26 mouse cellular contexts compared by ENCODE assay signal in genomic region chr16:38442216-38442615, GRCm38 (mm10). TPM values are rescaled to one million over a fixed set of nuclear protein-coding genes. Genes with fewer than 3 reads are reported as not detected.
"Had no signal": no experiment of that assay in that cellular context is flagged by ENCODE, and none has a peak within 500 bp of the region (broad histone marks: within the 10 kb centered on the region; RNA-seq: fewer than 3 reads in every experiment).

No protein-coding gene starts in this region.

- H3K27me3 ChIP-seq: heart, embryonic 12.5 days; hindbrain, embryonic 12.5 days; intestine, embryonic 15.5 days; limb, embryonic 13.5 days; limb, embryonic 15.5 days had no signal

- H3K4me1 ChIP-seq: heart, embryonic 10.5 days; heart, embryonic 12.5 days; hindbrain, embryonic 10.5 days; hindbrain, embryonic 12.5 days; intestine, embryonic 15.5 days; limb, embryonic 13.5 days; limb, embryonic 15.5 days had no signal

- ATAC-seq: hindbrain, embryonic 16.5 days; inflammation-experienced regulatory T-cells, adult 6 months; intestine, embryonic 15.5 days; intestine, postnatal 0 days had no signal

- H3K27ac ChIP-seq: gastrocnemius, adult 2 months; heart, embryonic 10.5 days; hindbrain, embryonic 10.5 days; hindbrain, embryonic 12.5 days; hindbrain, embryonic 14.5 days; intestine, embryonic 15.5 days; limb, embryonic 13.5 days; limb, embryonic 15.5 days had no signal

- DNase-seq: gastrocnemius, adult 2 months; gastrocnemius, postnatal 10 days; gastrocnemius, postnatal 25 days; heart, adult 18-20 months; heart, postnatal 10 days; heart, postnatal 4 days; kidney, adult 18-20 months; kidney, adult 8-10 months; kidney, postnatal 10 days; kidney, postnatal 25 days; kidney, postnatal 4 days; layer of hippocampus, adult 9-11 months; layer of hippocampus, postnatal 36 days; left cerebral cortex, postnatal 4 days had no signal

- H3K9ac ChIP-seq: heart, embryonic 12.5 days; hindbrain, embryonic 12.5 days; hindbrain, embryonic 14.5 days; intestine, embryonic 15.5 days; limb, embryonic 13.5 days; limb, embryonic 15.5 days had no signal

- H3K9me3 ChIP-seq: hindbrain, embryonic 12.5 days; intestine, embryonic 15.5 days; limb, embryonic 13.5 days; limb, embryonic 15.5 days had no signal

- H3K4me3 ChIP-seq: gastrocnemius, adult 2 months; heart, embryonic 10.5 days; heart, embryonic 12.5 days; hindbrain, embryonic 10.5 days; hindbrain, embryonic 12.5 days; intestine, embryonic 15.5 days; limb, embryonic 13.5 days; limb, embryonic 15.5 days had no signal

RNA-seq across cellular contexts. Expression of gene Pla1a, which starts 9.3 kb away (rescaled TPM):
- total RNA-seq: granulocyte monocyte progenitor cell, adult 5-6 weeks had no signal

RNA-seq across cellular contexts. Expression of gene Cd80, which starts 13.1 kb away (rescaled TPM):
- total RNA-seq: granulocyte monocyte progenitor cell, adult 5-6 weeks had no signal
